Mouse (Mus musculus) embryonic stem cell, embryonic (primary cell): Measurements from ENCODE around the gene Kdm4b.

Source experiments
- CTCF ChIA-PET, 4 experiments: fragments of 300-600 bp in 2 of 4; fragments of 350-600 bp in 2 of 4; sonication (Branson Sonifier 250); formaldehyde crosslinking; loops; one replicate each; lab custom pipeline; 2022; ENCODE audit warnings: inconsistent platforms in 2 of 4; lab: Charles Lee
- POLR2A ChIA-PET, 4 experiments: fragments of 300-600 bp in 2 of 4; fragments of 350-600 bp in 2 of 4; sonication (Branson Sonifier 250); formaldehyde crosslinking; loops; one replicate each; lab custom pipeline; 2022; ENCODE audit warnings: antibody characterized with exemption in 4 of 4, inconsistent platforms in 1 of 4; lab: Charles Lee

Gene Kdm4b

DNA sequence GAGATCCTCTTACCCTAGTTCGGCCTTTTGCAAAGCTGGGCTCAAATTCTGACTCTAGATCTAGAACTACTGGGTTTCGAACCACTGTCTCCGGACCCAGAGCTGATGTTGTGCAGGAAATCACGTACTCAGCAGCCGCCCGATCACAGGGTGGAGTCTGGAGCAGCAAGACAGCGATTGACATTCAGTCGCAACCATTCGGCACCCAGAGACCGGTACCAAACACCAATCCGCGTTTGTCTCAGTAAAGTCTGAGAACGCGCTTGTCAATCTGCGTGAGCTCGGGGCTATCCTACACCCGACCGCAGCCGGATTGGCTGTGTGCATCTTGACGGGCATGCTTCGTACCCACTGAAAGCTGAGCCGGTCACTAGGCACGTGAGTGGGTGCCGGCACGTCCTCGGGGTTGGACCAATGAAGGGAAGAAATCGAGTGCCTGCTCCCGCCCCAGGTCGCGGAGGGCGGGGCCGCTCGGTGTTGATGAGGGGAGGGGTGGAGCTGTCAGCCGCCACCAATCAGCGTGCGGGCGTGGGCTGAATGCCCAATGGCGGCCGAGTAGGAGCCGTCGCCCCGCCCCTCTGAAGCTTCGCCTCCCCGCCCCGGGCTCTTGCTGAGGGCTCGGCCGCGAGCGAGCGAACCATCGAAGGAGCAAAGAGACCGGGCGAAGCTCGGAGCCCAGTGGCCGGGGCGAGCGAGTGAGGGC, at the start of gene Kdm4b:
TSS of gene Kdm4b (plus strand) at position 613 of the 703 bp plus-strand sequence.
- ChIA-PET CTCF (interaction anchor here (0.5 to 3.3 kb wide), 40 partner anchors 8 to 433 kb away, joined by 3 to 16 read pairs (median 4); partner anchors contain the start of genes Plin3 (in 2 of the 4), Gm20219 (in 1 of the 4), Nrtn (in 1 of the 4) and Safb2 (in 1 of the 4)), POLR2A (interaction anchor here (0.6 to 62.3 kb wide), 108 partner anchors 1 to 706 kb away, joined by 3 to 2494 read pairs (median 4); partner anchors contain the start of genes Uhrf1 (in 4 of the 4), Arrdc5 (in 2 of the 4), Plin3 (in 2 of the 4) and Ranbp3 (in 2 of the 4))

DNA sequence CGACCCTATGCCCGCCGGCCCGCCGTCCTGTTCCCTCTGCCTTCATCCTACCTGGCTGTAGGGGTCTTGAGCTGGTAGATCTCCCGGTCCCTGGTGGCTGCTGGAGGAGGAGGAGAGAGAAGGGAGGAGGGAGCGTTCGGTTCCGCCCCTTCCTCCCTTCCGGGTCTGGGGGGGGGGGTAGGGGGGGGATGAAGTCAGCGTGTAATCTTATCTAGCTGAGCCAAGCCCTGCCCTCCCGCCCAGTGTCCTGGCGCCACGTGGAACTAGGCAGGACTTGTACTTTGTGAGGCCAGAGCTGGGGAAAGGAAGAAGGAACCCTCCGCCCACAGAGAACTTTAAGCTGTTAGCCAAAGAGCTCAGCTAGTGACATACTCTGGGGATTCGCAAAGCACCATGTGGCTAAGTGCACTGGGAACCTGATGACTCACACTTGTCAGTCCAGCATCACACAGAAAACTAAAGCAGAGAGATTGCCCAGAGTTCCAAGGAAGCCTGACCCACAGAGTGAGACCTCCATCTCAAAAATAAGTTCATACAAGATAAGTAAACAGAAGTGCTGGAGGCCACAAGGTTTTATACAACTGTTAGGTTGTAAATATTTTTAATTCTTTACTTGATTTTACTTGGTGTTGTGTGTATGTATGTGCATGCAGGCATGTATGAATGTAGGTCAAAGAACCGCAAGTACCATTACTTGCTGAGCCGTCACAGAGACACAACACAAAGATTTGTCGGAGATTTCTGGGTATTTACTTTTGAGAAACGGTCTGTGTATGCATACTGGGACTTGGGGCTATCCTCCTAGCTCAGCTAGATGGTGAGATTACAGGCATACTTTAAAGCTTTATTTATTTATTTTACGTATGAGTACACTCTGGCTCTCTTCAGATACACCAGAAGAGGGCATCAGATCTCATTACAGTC, 49.0 kb upstream of the Kdm4b start, which contains the start of gene Ticam1:
TSS of gene Ticam1 (minus strand) at position 144 of the 924 bp plus-strand sequence.
- ChIA-PET POLR2A (interaction anchor here (0.6 to 64.8 kb wide), 53 partner anchors 8 to 556 kb away, joined by 3 to 2494 read pairs (median 5); partner anchors contain the start of genes Kdm4b (in 3 of the 4), Arrdc5 (in 2 of the 4), Plin3 (in 2 of the 4) and Ranbp3 (in 2 of the 4)), CTCF (interaction anchor here (0.5 to 1.5 kb wide), 30 partner anchors 10 to 442 kb away, joined by 3 to 9 read pairs (median 4); partner anchors contain the start of gene Ebi3 (in 1 of the 4))

DNA sequence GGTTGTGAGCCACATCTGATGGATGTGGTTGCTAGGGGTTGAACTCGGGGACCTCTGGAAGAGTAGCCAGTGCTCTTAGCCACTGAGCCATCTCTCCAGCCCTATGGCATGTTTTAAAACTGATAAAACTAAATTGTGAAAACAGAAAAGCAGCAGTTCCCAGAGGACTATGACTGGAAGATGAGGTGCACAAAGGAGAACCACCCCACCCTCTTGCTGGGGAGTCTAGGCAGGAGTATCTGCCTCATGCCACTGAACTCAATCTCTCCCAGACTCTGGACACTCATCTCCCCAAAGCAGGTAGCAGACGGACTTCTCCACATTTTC, 48.3 kb upstream of the Kdm4b start:
- CTCF ChIA-PET, result interaction anchor here in 2 of 4 experiments (1.0 to 1.5 kb wide), 5 partner anchors 55 to 269 kb away, joined by 3 to 7 read pairs (median 4); no protein-coding TSS in a partner anchor
- POLR2A ChIA-PET, result interaction anchor here (0.7 to 64.8 kb wide), 17 partner anchors 7 to 556 kb away, joined by 3 to 2494 read pairs (median 5); partner anchors contain the start of genes Arrdc5 (in 2 of the 4), Kdm4b (in 2 of the 4), Plin3 (in 2 of the 4) and Fem1a (in 1 of the 4)

DNA sequence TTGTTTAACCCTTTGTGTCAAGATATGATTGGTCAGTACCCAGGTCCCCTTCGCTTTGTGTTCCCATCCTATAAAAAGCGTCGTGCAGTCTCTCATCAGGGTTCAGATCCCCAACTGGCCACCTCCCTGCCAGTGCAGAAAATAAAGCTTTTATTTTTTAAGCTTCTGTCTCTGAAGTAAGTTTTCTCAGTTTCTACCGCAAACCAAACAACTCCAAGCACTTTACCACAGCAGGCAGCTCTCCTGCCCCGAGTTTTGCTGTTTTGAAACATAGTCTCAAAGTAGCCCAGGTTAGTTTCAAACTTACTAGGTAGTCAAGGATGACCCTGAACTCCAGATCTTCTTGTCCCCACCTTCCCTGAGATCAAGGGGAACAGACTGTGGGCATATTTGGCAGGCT, 47.5 kb upstream of the Kdm4b start:
- CTCF ChIA-PET, result interaction anchor here in 1 of 4 experiments (0.7 to 2.0 kb wide), 4 partner anchors 14 to 141 kb away, joined by 3 to 9 read pairs (median 4); no protein-coding TSS in a partner anchor

DNA sequence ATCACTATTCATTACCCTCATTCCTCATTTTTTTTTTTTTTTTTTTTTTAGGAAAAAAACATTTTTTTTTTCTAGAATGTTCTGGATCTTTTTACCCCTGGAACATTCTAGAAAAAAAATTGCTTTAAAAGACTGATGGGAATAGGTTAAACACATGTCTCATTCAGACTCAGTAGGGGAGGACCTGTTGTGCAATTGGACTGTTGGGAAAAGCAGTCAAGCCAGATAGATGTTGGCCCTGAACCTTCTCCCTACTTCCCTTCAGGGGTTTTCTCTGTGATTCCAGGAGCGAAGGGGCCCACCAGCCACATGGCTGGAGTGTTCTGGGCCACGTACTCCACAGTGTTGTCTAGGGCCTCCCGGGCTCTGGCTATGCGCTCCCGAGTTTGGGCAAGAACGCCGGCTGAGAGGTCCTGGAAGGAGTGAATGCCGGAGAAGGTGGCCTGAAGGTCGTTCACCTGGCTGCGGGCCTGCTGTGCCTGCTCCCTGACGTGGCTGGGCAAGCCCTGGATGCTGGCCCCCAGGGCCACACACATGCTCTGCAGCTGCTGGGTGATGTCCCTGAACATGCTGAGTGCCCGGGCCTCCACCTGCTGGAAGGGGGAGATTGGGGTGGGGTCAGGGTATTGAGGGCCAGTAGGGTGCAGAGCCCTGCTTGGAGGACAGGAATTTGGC, 46.2 kb upstream of the Kdm4b start:
- POLR2A ChIA-PET, result interaction anchor here in 3 of 4 experiments (0.6 to 64.8 kb wide), 10 partner anchors 5 to 457 kb away, joined by 3 to 2494 read pairs (median 10); partner anchors contain the start of genes Arrdc5 (in 2 of the 3), Kdm4b (in 2 of the 3), Plin3 (in 2 of the 3) and Uhrf1 (in 2 of the 3)
- CTCF ChIA-PET, result interaction anchor here in 2 of 4 experiments (0.7 to 2.0 kb wide), 3 partner anchors 15 to 191 kb away, joined by 3 to 9 read pairs (median 3); no protein-coding TSS in a partner anchor

More for the DNA sequence above, 47.5 kb upstream of the Kdm4b start:
- POLR2A ChIA-PET, result interaction anchor here in 3 of 4 experiments (0.6 to 64.8 kb wide), 11 partner anchors 6 to 199 kb away, joined by 3 to 2494 read pairs (median 4); partner anchors contain the start of genes Kdm4b (in 3 of the 3), Arrdc5 (in 2 of the 3), Plin3 (in 2 of the 3) and Uhrf1 (in 2 of the 3)

DNA sequence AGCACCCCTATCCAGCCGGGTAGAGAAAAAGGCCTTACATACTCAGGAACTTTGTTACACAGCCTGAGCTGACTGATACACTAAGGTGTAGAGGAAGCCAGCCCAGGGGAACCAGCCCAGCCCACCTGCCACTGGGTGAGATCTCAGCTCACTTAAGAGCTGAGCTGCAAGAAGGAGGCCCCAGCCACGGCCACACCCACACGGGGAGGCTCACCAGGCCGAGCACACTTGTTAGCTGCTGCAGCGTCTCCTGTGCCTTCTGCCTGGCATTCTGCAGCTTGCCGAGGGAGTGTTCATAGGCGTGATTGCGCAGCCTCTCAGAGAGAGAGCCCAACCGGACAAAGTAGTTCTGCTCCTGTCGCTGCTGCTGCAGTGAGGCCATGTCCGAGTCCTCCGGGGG, 44.7 kb upstream of the Kdm4b start:
- POLR2A ChIA-PET, result interaction anchor here in 3 of 4 experiments (0.5 to 64.8 kb wide), 11 partner anchors 3 to 383 kb away, joined by 3 to 2494 read pairs (median 11); partner anchors contain the start of genes Arrdc5 (in 2 of the 3), Kdm4b (in 2 of the 3), Plin3 (in 2 of the 3) and Uhrf1 (in 2 of the 3)
- CTCF ChIA-PET, result interaction anchor here (0.8 to 2.2 kb wide), 7 partner anchors 9 to 52 kb away, joined by 3 to 11 read pairs (median 3); no protein-coding TSS in a partner anchor

DNA sequence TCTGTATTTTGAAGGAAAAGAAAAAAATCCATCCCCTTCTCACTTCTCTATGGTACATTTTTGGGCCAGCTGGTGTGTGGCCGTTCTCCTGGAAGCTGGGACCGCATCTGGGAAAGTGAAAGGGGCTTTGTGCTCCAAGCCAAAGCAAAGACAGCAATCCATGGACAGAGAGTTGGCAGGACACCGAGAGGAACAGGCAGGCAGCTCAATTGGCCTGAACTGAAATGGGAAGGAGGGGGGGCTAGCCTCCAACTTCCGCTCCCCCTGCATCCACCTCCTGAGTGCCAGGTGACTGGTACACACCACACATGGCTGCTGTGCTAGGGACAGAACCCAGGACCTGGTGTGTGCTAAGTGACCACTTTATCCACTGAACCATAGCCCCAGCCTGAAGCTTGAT, 43.1 kb upstream of the Kdm4b start:
- CTCF ChIA-PET, result interaction anchor here in 3 of 4 experiments (0.5 to 1.5 kb wide), 4 partner anchors 18 to 50 kb away, joined by 3 to 4 read pairs (median 3); no protein-coding TSS in a partner anchor

DNA sequence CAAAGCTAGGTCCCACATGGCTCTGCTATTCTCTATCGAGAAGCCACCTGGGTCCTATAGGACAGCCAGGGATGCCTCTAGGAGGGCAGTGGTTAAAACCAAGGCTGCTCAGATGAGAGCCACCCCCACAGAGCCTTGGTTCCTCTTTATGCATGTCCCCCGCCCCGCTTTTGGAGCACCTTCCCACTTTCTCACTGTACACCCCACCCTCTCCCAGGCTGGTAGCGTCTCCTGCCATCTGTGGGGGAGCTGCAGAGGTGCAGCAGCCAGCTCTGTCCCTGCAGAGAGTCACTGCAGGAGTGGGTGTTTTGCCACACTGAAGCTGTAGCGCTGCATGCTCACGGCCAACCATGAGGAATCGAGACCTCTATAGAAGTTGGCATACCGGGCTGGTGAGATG, 42.5 kb upstream of the Kdm4b start:
- ChIA-PET CTCF (interaction anchor here in 3 of 4 experiments (0.7 to 1.5 kb wide), 4 partner anchors 19 kb away, joined by 3 to 4 read pairs (median 3); no protein-coding TSS in a partner anchor), POLR2A (interaction anchor here (0.6 to 64.8 kb wide), 10 partner anchors 1 to 391 kb away, joined by 3 to 2494 read pairs (median 8); partner anchors contain the start of genes Kdm4b (in 3 of the 4), Arrdc5 (in 2 of the 4), Plin3 (in 2 of the 4) and Uhrf1 (in 2 of the 4))

More for the DNA sequence above, 43.1 kb upstream of the Kdm4b start:
- POLR2A ChIA-PET, result interaction anchor here in 3 of 4 experiments (0.8 to 64.8 kb wide), 9 partner anchors 2 to 246 kb away, joined by 3 to 2494 read pairs (median 12); partner anchors contain the start of genes Kdm4b (in 3 of the 3), Arrdc5 (in 2 of the 3), Plin3 (in 2 of the 3) and Uhrf1 (in 2 of the 3)

DNA sequence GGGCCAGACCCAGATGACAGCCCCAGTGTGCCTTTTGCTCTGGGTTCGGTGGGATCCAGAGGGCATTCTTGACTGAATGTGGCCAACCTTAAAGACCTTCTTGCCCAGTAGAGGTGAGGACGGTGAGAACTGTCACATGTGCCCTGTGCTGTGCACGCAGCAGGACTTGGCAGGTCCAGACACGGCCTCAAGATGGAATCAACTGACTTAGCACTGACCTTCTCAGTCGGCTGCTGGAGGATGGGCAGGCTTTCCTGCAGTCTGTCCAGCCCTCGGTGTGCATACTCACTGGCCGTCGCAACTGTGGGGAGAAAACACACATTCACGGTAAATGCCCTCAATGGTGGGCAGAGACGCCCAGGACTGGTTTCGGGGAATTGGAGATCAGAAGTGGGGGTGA, 39.9 kb upstream of the Kdm4b start:
- ChIA-PET CTCF (interaction anchor here in 1 of 4 experiments (1.0 to 1.1 kb wide), 2 partner anchors 21 to 250 kb away, joined by 3 to 4 read pairs; partner anchors contain the start of gene Sh3gl1), POLR2A (interaction anchor here in 3 of 4 experiments (0.6 to 64.8 kb wide), 11 partner anchors 1 to 60 kb away, joined by 3 to 2494 read pairs (median 8); partner anchors contain the start of genes Arrdc5 (in 3 of the 3), Fem1a (in 2 of the 3), Kdm4b (in 2 of the 3) and Ticam1 (in 2 of the 3))

DNA sequence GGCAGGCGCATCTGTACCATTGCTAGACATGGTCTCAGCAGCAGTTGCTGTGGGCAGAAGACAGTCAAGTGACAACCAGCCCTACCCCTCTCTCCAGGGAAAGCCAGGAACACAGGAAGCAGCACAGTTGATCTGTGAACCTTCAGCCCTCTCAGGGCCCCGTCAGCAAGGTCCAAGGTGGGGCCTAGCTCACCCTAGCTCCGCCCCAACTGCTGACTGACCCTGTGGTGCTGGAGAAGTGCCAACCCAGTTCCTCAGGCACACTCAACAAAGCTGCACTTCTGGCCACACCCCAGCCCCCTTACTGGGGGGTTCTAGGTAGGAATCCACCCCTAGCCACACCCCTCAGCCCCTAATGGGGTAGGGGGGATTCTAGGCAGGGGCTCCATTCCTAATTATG, 38.0 kb upstream of the Kdm4b start:
- POLR2A ChIA-PET, result interaction anchor here (0.5 to 64.8 kb wide), 53 partner anchors 3 to 709 kb away, joined by 3 to 2494 read pairs (median 5); partner anchors contain the start of genes Arrdc5 (in 3 of the 4), Kdm4b (in 3 of the 4), Ticam1 (in 3 of the 4) and Uhrf1 (in 3 of the 4)
- CTCF ChIA-PET, result interaction anchor here in 2 of 4 experiments (0.6 to 1.4 kb wide), 9 partner anchors 11 to 34 kb away, joined by 3 to 8 read pairs (median 4); partner anchors contain the start of gene Arrdc5 (in 1 of the 2)

DNA sequence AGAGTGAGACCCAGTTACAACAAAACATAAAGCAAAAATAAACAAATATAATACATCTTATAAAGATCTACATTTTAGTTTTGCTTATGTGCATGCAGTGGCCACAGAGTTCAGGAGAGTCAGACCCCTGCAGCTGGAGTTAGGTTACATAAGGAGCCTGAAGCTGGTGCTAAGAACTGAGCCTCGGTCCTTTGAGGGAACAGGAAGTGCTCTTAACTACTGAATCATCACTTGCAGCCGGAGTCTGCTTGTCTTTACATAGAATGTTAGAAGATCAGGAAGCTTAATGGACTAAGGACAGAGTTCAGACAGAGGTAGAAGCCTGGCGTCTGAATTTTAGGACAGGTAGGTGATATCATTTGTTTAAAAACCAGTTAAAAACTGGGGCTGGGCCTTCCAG, 37.0 kb upstream of the Kdm4b start:
- POLR2A ChIA-PET, result interaction anchor here (0.5 to 64.8 kb wide), 49 partner anchors 4 to 959 kb away, joined by 3 to 2494 read pairs (median 6); partner anchors contain the start of genes Ticam1 (in 4 of the 4), Uhrf1 (in 4 of the 4), Arrdc5 (in 3 of the 4) and Kdm4b (in 3 of the 4)

DNA sequence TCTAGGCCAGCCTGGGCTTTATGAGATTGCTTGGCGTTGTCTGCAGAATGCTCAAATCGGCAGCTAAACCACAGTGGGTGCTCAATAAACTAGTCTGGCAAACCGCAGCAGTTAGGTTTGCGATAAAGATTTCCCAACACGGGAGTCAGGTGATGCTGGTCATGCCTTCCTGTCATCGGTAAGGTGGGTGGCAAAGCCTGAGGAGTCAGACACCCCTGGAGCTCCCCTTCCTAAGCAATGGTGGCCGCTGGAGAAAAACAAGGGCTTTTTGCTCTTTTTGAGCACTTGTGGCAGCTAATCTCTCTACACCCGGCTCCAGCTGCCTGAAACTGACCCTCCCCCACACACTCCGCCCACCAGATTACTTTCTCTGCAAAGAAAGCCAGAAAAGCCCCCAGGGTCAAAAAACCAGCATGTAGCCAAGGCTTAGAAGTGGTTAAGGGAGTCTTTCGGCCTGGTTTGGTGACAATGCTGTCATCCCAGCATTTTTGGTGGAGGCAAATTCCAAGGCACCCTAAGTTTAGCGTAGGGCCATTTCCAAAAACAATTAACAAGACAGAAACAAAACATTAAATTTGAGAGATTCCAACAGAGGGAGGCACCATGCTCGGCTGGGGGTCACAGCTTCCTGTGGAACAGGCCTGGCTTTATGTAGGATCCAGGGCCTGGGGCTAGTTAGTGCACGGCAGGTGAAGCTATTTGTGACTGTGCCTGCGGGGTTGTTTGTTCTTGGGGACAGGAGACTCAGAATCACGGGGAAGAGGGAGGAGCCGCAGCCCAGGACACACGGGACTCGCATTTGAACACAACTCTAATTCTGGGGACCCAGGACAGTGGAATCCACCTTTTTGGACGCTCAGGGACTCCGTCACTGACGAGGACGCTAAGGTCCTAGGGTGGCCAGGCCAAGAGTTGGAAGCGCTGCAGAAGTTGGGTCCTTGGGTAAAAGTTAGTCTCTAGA, 36.2 kb upstream of the Kdm4b start:
- CTCF ChIA-PET, result interaction anchor here in 2 of 4 experiments (0.8 to 5.4 kb wide), 12 partner anchors 8 to 468 kb away, joined by 3 to 24 read pairs (median 4); partner anchors contain the start of genes Fem1a (in 1 of the 2), Nrtn (in 1 of the 2) and Uhrf1 (in 1 of the 2)
- POLR2A ChIA-PET, result interaction anchor here (0.5 to 64.8 kb wide), 82 partner anchors 5 to 958 kb away, joined by 3 to 2494 read pairs (median 4); partner anchors contain the start of genes Ticam1 (in 4 of the 4), Uhrf1 (in 4 of the 4), Arrdc5 (in 3 of the 4) and Dpp9 (in 3 of the 4)

More for the DNA sequence above, 37.0 kb upstream of the Kdm4b start:
- CTCF ChIA-PET, result interaction anchor here in 2 of 4 experiments (0.8 to 5.4 kb wide), 8 partner anchors 10 to 469 kb away, joined by 3 to 24 read pairs (median 4); partner anchors contain the start of genes Fem1a (in 1 of the 2) and Nrtn (in 1 of the 2)

DNA sequence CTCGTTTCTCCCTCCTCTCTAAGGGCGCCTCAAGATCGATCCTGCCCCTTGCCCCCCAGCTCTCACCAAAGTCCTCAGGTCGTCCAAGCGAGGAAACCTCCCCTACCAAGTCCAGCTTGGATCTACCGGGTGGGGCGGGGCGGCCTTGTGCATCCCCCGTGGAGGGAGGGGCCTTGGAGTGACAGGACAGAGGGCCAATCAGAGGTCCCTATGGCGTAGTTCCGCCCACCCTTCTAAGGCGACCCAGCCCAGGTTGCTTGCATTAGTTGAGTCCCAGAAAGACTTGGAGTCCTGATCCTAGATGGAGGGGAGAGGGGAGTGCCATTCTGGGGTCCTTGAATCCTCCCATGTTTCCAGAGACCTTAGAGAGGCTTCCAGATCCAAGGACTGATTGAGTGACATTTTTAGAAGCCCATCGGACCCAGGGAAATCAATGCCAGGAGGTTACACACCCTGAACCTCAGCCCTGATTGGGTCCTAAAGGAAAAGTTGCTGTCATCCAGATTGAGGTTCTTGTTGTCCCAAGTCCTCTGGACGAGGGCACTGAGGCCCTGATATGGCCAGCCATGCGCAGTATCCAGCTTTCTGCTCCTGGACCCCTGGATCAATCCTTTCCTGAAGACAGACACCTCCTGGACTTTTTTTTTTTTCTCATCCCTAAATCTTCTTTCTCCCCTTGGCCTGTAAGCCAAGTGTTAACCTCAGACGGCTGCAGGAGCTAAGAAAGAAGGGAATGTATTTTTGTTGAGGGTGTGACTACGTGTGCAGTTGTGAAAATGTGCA, 35.3 kb upstream of the Kdm4b start:
- ChIA-PET POLR2A (interaction anchor here (0.5 to 64.8 kb wide), 90 partner anchors 6 to 741 kb away, joined by 3 to 2494 read pairs (median 4); partner anchors contain the start of genes Ticam1 (in 4 of the 4), Uhrf1 (in 4 of the 4), Arrdc5 (in 3 of the 4) and Kdm4b (in 3 of the 4)), CTCF (interaction anchor here (0.6 to 5.4 kb wide), 46 partner anchors 9 to 268 kb away, joined by 3 to 24 read pairs (median 4); partner anchors contain the start of genes Arrdc5 (in 3 of the 4), Uhrf1 (in 3 of the 4), Fem1a (in 1 of the 4) and Kdm4b (in 1 of the 4))
